In genomic region chr11:75346556-75347187, GRCm38 (mm10) we compare ENCODE assay signal across 8 mouse cellular contexts. TPM values are rescaled to one million over a fixed set of nuclear protein-coding genes. Genes with fewer than 3 reads are reported as not detected.
A peak's percentile ranks its signal among the peaks of the same experiment; 100 is the strongest.
DNase-seq lines count a peak whose midpoint lies in the region; ATAC-seq lines count a peak whose summit lies in the region.

No protein-coding gene starts in this region.

- 71% methylated on average over 3 of the region's 4 CpGs for WGBS in heart, embryonic 11.5 days (ENCODE audit: insufficient replicate concordance)
- WGBS in forebrain, embryonic 12.5 days = 60% methylated on average over 4 of the region's 4 CpGs
- 82% methylated on average over 3 of the region's 4 CpGs for WGBS in liver, embryonic 11.5 days

- no peaks in the 10 kb centered on the region for H3K36me3 ChIP-seq in heart, embryonic 11.5 days (ENCODE audit: control insufficient read depth, insufficient read depth, low read length)
- H3K36me3 ChIP-seq in forebrain, embryonic 12.5 days (replicated peaks) = no peaks in the 10 kb centered on the region
- H3K36me3 ChIP-seq in liver, embryonic 11.5 days (ENCODE audit: control insufficient read depth, insufficient read depth, low read length) = peaks cover 2% of the 10 kb centered on the region; the same call in 1 of the 2 replicates

- no peak overlapping the region for H3K4me3 ChIP-seq in heart, embryonic 11.5 days (ENCODE audit: low read depth, low read length)
- peak overlapping the region; percentile 20 for H3K4me3 ChIP-seq in forebrain, embryonic 12.5 days (replicated peaks)
- H3K4me3 ChIP-seq in liver, embryonic 11.5 days (ENCODE audit: low read depth, low read length) = peak overlapping the region; percentile 77

- ATAC-seq in heart, embryonic 11.5 days (replicated peaks; ENCODE audit: insufficient number of reproducible peaks, low FRiP score, low TSS enrichment) = no peak
- ATAC-seq in forebrain, embryonic 12.5 days (ENCODE audit: low FRiP score) = no peak
- ATAC-seq in liver, embryonic 11.5 days (replicated peaks; ENCODE audit: low FRiP score) = no peak
- no peak for ATAC-seq in cerebellum, adult (ENCODE audit: insufficient number of reproducible peaks, low FRiP score, low TSS enrichment)

- H3K4me2 ChIP-seq in heart, embryonic 11.5 days = peak overlapping the region; percentile 89
- peak overlapping the region; percentile 84 for H3K4me2 ChIP-seq in forebrain, embryonic 12.5 days
- peak overlapping the region; percentile 91 for H3K4me2 ChIP-seq in liver, embryonic 11.5 days

- H3K27ac ChIP-seq in heart, embryonic 11.5 days (ENCODE audit: low read depth, low read length) = no peak overlapping the region
- H3K27ac ChIP-seq in forebrain, embryonic 12.5 days = no peak overlapping the region
- H3K27ac ChIP-seq in liver, embryonic 11.5 days (ENCODE audit: low read depth, low read length) = no peak overlapping the region

- H3K27me3 ChIP-seq in heart, embryonic 11.5 days (ENCODE audit: control insufficient read depth, insufficient read depth, low read length) = no peaks in the 10 kb centered on the region
- H3K27me3 ChIP-seq in forebrain, embryonic 12.5 days = no peaks in the 10 kb centered on the region
- no peaks in the 10 kb centered on the region for H3K27me3 ChIP-seq in liver, embryonic 11.5 days (replicated peaks; ENCODE audit: control insufficient read depth, insufficient read depth, low read length)

- H3K9me3 ChIP-seq in heart, embryonic 11.5 days (replicated peaks; ENCODE audit: control insufficient read depth, low read length) = no peaks in the 10 kb centered on the region
- no peaks in the 10 kb centered on the region for H3K9me3 ChIP-seq in forebrain, embryonic 12.5 days
- no peaks in the 10 kb centered on the region for H3K9me3 ChIP-seq in liver, embryonic 11.5 days (ENCODE audit: control insufficient read depth, low read length)

- intact Hi-C loops in heart, postnatal 36 days (cut with DNase I) = loop anchor here (5.0 kb wide), 1 partner anchor 154 kb away; the partner anchor contains the start of genes Dph1 and Rtn4rl1

- no peak for DNase-seq in heart, postnatal 36 days
- peak; percentile 44 for DNase-seq in A20 (ENCODE audit: low read depth, low spot score)
- DNase-seq in liver, embryonic 11.5 days (ENCODE audit: low spot score) = no peak
- DNase-seq in cerebellum, postnatal 36 days = no peak
- no peak for DNase-seq in ovary, postnatal 10 days (ENCODE audit: low spot score)

- H3K9ac ChIP-seq in heart, embryonic 11.5 days (ENCODE audit: low read depth, low read length) = no peak overlapping the region
- H3K9ac ChIP-seq in forebrain, embryonic 12.5 days = no peak overlapping the region; the same call in 1 of the 2 replicates
- H3K9ac ChIP-seq in liver, embryonic 11.5 days (ENCODE audit: low read depth, low read length) = peak overlapping the region; percentile 53

- peaks cover 7% of the 10 kb centered on the region for H3K4me1 ChIP-seq in heart, embryonic 11.5 days (ENCODE audit: control insufficient read depth, insufficient read depth, low read length)
- H3K4me1 ChIP-seq in forebrain, embryonic 12.5 days = peaks cover 20% of the 10 kb centered on the region
- peaks cover 34% of the 10 kb centered on the region for H3K4me1 ChIP-seq in liver, embryonic 11.5 days (replicated peaks; ENCODE audit: control insufficient read depth, insufficient read depth, low read length)

RNA-seq across cellular contexts. Expression of gene Rpa1, which starts 1.5 kb away (rescaled TPM):
- polyA plus RNA-seq in heart, embryonic 11.5 days (2014; fragmentation: Nextera tagmentation; extraction: Ambion mirVana) = 96.3 and 103 TPM in 2 replicates
- 10 to 100 TPM; 55.1 to 63.8 TPM for total RNA-seq in heart, postnatal 36 days (2021)
- 140 and 160 TPM in 2 replicates for polyA plus RNA-seq in forebrain, embryonic 12.5 days (2016; fragmentation: Nextera tagmentation; extraction: Ambion mirVana)
- polyA plus RNA-seq in liver, embryonic 11.5 days (2014; fragmentation: Nextera tagmentation; extraction: Ambion mirVana) = 149 and 154 TPM in 2 replicates

RNA-seq across cellular contexts. Expression of gene Smyd4, which starts 1.6 kb away (rescaled TPM):
- 12.3 and 14.7 TPM in 2 replicates for polyA plus RNA-seq in heart, embryonic 11.5 days (2014; fragmentation: Nextera tagmentation; extraction: Ambion mirVana)
- total RNA-seq in heart, postnatal 36 days (2021) = 1 to 10 TPM; 4.4 to 7.5 TPM
- polyA plus RNA-seq in forebrain, embryonic 12.5 days (2016; fragmentation: Nextera tagmentation; extraction: Ambion mirVana) = 20.0 and 21.0 TPM in 2 replicates
- polyA plus RNA-seq in liver, embryonic 11.5 days (2014; fragmentation: Nextera tagmentation; extraction: Ambion mirVana) = 10.4 and 10.9 TPM in 2 replicates
